Mouse (Mus musculus) layer of hippocampus, postnatal 25 days (tissue): ENCODE measurements around the gene Cryzl2. TPM values are rescaled to one million over a fixed set of nuclear protein-coding genes. Genes with fewer than 3 reads are reported as not detected.
A peak's percentile ranks its signal among the peaks of the same experiment; 100 is the strongest.

Source experiments
- DNase-seq, 2 experiments: peaks; one replicate each; pipeline ENCODE4 v3.0.0; 2022; ENCODE audit warnings: mixed read lengths in 2 of 2, low spot score in 1 of 2; ENCODE audit errors: extremely low spot score in 1 of 2
- total RNA-seq, 2 experiments: library from RNA; stranded (reverse); gene quantifications; 2 replicates each; pipeline ENCODE4 v1.2.3; 2021

Gene Cryzl2
- 1 to 10 TPM; 3.6 to 4.6 TPM for total RNA-seq

DNA sequence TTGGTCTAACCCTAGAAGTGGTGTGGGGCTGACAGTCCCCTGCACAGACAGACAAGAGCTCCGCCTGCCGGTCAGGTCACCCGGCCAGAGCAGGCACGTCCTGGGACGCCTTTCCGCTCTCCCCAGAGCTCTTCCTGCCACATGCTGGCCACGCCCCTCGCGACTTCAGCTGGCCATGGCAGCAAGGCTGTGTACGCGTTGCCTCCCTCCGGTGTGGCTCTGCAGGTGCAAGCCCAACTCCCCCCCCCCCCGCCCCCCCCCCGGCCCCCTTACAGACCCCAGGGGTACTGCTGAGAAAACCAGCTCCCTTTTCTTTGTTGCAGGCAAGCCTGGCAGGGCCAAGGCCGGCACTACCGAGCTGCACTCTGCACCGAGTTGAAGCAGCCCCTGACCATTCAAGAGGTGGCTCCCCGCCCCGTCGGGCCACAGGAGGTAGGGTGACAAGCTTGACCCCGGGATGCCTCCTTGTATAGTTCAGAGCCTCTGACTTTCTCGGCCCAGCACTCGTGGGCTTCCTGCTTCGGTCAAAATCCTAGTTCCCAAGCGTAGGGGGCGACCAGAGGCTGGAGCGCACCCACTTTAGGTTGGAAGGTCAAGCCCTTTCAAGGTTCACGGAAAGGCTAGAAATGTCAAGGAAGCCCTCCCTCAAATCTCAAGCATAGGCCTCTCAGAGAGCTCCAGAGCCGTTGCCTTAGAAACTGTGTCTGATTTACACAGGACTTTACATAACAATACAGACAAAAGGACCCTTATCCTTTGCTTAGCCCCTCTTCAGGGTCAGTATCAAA is at the start of gene Cryzl2:
TSS of gene Cryzl2 (plus strand) at position 157 of the 788 bp plus-strand sequence.
- DNase-seq: peak in 1 of 2 experiments; percentile 53

- DNase-seq: no peak
These were observed 48.7 kb upstream of the Cryzl2 start for GRCm38 (mm10) chr1:157409648-157410047.

GRCm38 (mm10) chr1:157410937-157411336 is 47.4 kb upstream of the Cryzl2 start:
- DNase-seq: no peak

DNA sequence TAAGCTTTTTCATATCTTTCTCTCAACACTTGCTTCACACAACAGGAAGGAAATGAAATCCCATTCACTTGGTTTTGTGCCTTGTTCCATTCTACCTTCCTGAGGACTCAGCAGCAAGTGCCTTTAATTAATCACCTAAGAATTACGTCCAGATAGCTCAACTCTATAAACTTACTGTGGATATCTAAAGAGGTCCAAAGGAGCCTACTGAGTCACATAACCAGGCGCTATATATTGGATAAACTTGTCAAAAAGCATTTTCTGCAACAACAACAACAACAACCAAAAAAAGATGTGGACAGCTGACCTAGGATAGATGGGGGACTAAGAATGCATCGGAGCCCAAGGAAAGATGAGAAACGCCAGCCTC is 47.1 kb upstream of the Cryzl2 start:
- DNase-seq: no peak

GRCm38 (mm10) chr1:157411711-157412380 is 46.5 kb upstream of the Cryzl2 start:
- DNase-seq: peak in 1 of 2 experiments; percentile 49

- DNase-seq: peak; percentile 95 to 97
These were observed 45.7 kb upstream of the Cryzl2 start, which contains the start of gene Rasal2 for GRCm38 (mm10) chr1:157412454-157413369. Gene Rasal2 (minus strand): TSS chr1:157412595.

DNA sequence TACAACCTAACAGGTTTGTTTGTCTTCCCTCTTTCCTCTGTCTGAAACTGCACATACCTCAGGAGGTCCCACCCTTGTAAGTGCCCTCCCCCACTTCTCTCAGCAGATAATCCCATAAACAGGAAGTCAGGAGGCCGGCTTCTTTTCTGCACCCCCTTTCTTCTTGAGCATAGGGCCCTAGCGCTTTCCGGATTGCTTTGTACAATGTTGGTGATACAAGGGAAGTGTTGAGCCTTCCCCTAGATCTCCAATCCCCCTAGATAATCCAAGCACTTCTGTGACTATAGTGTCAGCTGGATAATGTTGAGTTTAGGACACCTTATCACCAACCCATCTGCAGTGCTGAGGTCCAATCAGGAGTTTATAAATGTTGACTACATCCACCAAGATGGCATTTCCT is 42.6 kb upstream of the Cryzl2 start:
- no peak for DNase-seq

- no peak for DNase-seq
These were observed 41.7 kb upstream of the Cryzl2 start for GRCm38 (mm10) chr1:157416628-157417027.

- no peak for DNase-seq
These were observed 41.0 kb upstream of the Cryzl2 start for GRCm38 (mm10) chr1:157417414-157417813.

- no peak for DNase-seq
These were observed 40.5 kb upstream of the Cryzl2 start for GRCm38 (mm10) chr1:157417861-157418260.

DNA sequence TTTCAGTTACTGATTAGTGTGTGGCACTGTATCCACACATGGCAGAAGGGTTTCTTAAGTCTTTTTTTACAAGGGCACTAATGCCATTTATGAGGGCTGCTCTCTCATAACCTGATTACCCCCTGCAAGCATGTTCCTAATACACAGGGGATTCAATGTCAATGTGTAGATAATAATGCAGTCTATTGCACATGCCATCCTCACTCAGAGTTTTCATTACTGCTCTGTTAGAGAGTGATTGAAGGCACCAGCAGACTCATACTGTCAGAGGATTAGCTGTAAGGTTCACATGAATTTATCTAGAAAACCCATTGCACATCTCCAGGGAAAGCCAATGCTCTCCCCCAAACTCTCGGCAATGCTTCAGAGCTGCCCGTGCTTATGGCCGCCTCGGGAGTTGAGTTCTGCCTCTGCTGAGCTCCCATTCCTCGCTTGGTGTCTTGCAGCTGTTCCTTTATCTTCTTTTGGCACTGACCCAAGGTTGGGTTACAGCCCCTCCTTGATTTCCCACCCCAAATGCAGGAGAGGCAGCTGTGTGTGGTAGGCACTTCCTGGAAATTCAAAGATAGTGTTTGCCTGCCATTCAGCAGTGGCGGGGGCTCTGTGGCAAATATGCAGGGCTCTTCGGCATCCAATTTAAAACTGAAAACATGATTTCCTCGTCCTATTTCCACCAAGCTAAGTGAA is 32.5 kb upstream of the Cryzl2 start:
- DNase-seq: no peak

DNA sequence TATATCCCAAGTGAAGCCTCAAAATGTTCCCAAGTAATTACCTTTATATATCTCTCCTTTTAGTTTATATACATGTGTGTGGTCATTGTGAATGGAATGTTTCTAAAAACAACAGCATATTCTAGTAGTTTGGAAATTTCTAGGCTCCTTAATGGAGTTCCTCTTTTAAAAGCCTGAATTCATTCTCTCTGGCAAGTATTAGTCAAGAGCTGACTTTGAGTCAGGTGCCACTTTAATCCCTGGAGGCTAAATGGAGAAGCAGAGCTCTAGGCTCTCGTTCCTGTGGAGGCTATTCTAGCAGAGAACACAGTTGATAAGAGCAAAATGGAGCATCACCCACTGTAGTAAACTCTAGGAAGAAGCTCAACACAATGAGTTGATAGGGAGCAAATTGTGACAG is 31.4 kb upstream of the Cryzl2 start:
- no peak for DNase-seq

GRCm38 (mm10) chr1:157427604-157428003 is 30.8 kb upstream of the Cryzl2 start:
- no peak for DNase-seq

DNA sequence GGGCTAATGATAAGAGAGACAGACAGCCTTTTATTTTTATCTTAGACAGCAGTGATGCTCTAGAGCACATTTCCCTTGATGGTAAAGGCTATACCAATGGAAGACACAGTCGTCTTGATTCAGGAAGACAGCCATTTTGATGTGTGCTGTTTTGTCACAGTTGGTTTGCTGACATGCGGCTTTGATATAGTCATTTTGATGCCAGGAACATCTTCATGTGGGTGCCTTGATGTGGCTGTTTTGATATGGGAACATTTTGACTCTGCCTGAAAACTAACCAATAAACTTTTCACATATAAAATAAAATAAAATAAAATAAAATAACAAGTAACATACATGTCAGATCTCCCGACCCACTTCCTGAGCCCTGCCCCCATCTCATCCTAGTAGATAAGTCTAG is 30.0 kb upstream of the Cryzl2 start:
- no peak for DNase-seq

DNA sequence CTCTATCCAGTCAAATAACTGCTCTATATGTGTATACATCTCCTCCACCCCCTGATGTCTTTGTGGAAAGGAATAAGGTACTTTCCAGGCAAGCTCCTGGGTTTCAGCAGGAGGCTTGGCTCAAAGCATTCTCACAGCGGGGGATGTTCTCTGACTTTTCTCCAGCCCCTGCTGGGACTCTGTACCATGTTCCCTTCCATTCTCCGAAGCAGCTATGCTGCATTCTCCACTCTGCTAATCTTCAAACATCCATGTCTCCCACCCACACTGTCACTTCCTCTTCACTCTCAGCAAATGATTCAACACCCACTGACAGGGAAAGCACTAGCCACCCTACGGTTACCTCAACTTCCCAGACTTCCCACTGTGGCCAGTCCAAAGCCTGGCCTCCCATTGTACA is 25.1 kb upstream of the Cryzl2 start:
- DNase-seq: no peak

GRCm38 (mm10) chr1:157434404-157434803 is 24.0 kb upstream of the Cryzl2 start:
- no peak for DNase-seq

GRCm38 (mm10) chr1:157435926-157436325 is 22.5 kb upstream of the Cryzl2 start:
- no peak for DNase-seq

DNA sequence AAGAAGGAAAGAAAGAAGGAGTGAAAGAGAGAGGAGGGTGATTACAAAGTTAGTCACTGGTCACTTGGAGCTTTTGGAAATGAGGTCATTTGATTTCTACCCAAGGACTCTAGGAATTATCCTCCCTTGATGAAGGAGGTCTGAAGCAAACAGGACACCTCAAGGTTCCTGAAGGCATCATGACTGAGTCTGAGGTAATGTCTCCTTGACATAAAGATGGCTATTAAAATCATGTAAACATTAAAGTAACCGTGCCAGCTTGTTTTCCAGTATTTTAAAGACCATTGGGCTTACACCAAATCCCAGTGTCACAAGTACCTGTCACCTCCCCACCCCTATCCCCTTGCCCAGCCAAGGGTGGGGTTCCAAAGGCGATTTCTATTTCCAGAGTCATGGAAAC is 20.1 kb upstream of the Cryzl2 start:
- DNase-seq: no peak

GRCm38 (mm10) chr1:157439101-157439500 is 19.3 kb upstream of the Cryzl2 start:
- DNase-seq: no peak

- no peak for DNase-seq
These were observed 18.3 kb upstream of the Cryzl2 start for GRCm38 (mm10) chr1:157439973-157440641.
